19 mouse cellular contexts compared by ENCODE assay signal in genomic region chr16:23326664-23327063, GRCm38 (mm10).
DNase-seq lines count a peak whose midpoint lies in the region; ATAC-seq and TF ChIP-seq lines count a peak whose summit lies in the region.
"Had no signal": no experiment of that assay in that cellular context is flagged by ENCODE, and none has a peak within 500 bp of the region (broad histone marks: within the 10 kb centered on the region; RNA-seq: fewer than 3 reads in every experiment).

No protein-coding gene starts in this region.

- peaks cover 6% of the 10 kb centered on the region for H3K79me2 ChIP-seq in CH12.LX (replicated peaks; ENCODE audit: control insufficient read depth, extremely low read depth, insufficient read depth, poor library complexity, severe bottlenecking)

- H3K4me1 ChIP-seq in heart, embryonic 11.5 days (ENCODE audit: control insufficient read depth, insufficient read depth, low read length), result peaks cover 5% of the 10 kb centered on the region; the same call in 1 of the 2 replicates
- peaks cover 9% of the 10 kb centered on the region for H3K4me1 ChIP-seq in lung, embryonic 14.5 days (ENCODE audit: insufficient read depth)
- no peaks in the 10 kb centered on the region; the same call in 1 of the 2 replicates for H3K4me1 ChIP-seq in lung, postnatal 0 days (ENCODE audit: insufficient read depth, low read depth, low read length)
- peaks cover 29 to 72% of the 10 kb centered on the region in 2 experiments for H3K4me1 ChIP-seq in CH12.LX (ENCODE audit: control insufficient read depth in 1 of 2, insufficient read depth in 2 of 2)
- peaks cover 6% of the 10 kb centered on the region; the same call in 1 of the 2 replicates for H3K4me1 ChIP-seq in stomach, embryonic 16.5 days (ENCODE audit: control insufficient read depth, insufficient read depth, low read length)
- no peaks in the 10 kb centered on the region for H3K4me1 ChIP-seq in midbrain, embryonic 16.5 days (ENCODE audit: control insufficient read depth, insufficient read depth, low read length)

- H3K27me3 ChIP-seq in heart, embryonic 11.5 days (ENCODE audit: control insufficient read depth, insufficient read depth, low read length), result no peaks in the 10 kb centered on the region
- H3K27me3 ChIP-seq in lung, embryonic 14.5 days (ENCODE audit: insufficient read depth, low read length), result no peaks in the 10 kb centered on the region
- no peaks in the 10 kb centered on the region for H3K27me3 ChIP-seq in lung, postnatal 0 days (replicated peaks; ENCODE audit: insufficient read depth, low read length)
- H3K27me3 ChIP-seq in CH12.LX (replicated peaks), result no peaks in the 10 kb centered on the region
- H3K27me3 ChIP-seq in stomach, embryonic 16.5 days (ENCODE audit: control insufficient read depth, insufficient read depth, low read length), result no peaks in the 10 kb centered on the region
- no peaks in the 10 kb centered on the region for H3K27me3 ChIP-seq in midbrain, embryonic 16.5 days (ENCODE audit: control insufficient read depth, insufficient read depth, low read depth, low read length)
- H3K27me3 ChIP-seq: embryonic facial prominence, embryonic 12.5 days; heart, embryonic 12.5 days had no signal

- no peak for TF ChIP-seq CTCF in lung, embryonic 14.5 days (IDR thresholded peaks at IDR 0.05; ENCODE audit: low read depth)
- TF ChIP-seq CTCF in lung, postnatal 0 days (IDR thresholded peaks at IDR 0.05), result no peak
- no peak for TF ChIP-seq CTCF in CH12.LX (conservative IDR thresholded peaks at IDR 0.05 in 1 of 2, IDR thresholded peaks at IDR 0.05 in 1 of 2; ENCODE audit: low read depth in 2 of 2, low read length in 2 of 2)

- no peak for ATAC-seq in heart, embryonic 11.5 days (replicated peaks; ENCODE audit: insufficient number of reproducible peaks, low FRiP score, low TSS enrichment)
- ATAC-seq in lung, embryonic 14.5 days (ENCODE audit: insufficient read depth), result peak; percentile 63; the same call in 1 of the 2 replicates
- no peak for ATAC-seq in lung, postnatal 0 days
- ATAC-seq in stomach, embryonic 16.5 days (ENCODE audit: insufficient read depth, low FRiP score), result peak; percentile 68; the same call in 1 of the 2 replicates
- no peak for ATAC-seq in midbrain, embryonic 16.5 days
- ATAC-seq: CD4-positive, CD25-positive, alpha-beta regulatory T cell, adult 4 months; forebrain, embryonic 16.5 days had no signal

- H3K36me3 ChIP-seq in heart, embryonic 11.5 days (ENCODE audit: control insufficient read depth, insufficient read depth, low read length), result no peaks in the 10 kb centered on the region
- H3K36me3 ChIP-seq in lung, embryonic 14.5 days (ENCODE audit: insufficient read depth), result peaks cover 32% of the 10 kb centered on the region
- H3K36me3 ChIP-seq in lung, postnatal 0 days (ENCODE audit: insufficient read depth, low read length), result no peaks in the 10 kb centered on the region
- peaks cover 44 to 92% of the 10 kb centered on the region in 2 experiments for H3K36me3 ChIP-seq in CH12.LX (replicated peaks in 1 of 2; ENCODE audit: control insufficient read depth in 1 of 2, insufficient read depth in 1 of 2, low read length in 1 of 2)
- no peaks in the 10 kb centered on the region for H3K36me3 ChIP-seq in stomach, embryonic 16.5 days (ENCODE audit: control insufficient read depth, insufficient read depth, low read length)
- H3K36me3 ChIP-seq in midbrain, embryonic 16.5 days (ENCODE audit: control insufficient read depth, insufficient read depth, low read length), result peaks cover 8% of the 10 kb centered on the region

- H3K4me3 ChIP-seq in heart, embryonic 11.5 days (ENCODE audit: low read depth, low read length), result no peak overlapping the region
- no peak overlapping the region for H3K4me3 ChIP-seq in lung, embryonic 14.5 days (ENCODE audit: low read depth, low read length)
- no peak overlapping the region for H3K4me3 ChIP-seq in lung, postnatal 0 days (ENCODE audit: low read depth, low read length)
- H3K4me3 ChIP-seq in CH12.LX (replicated peaks in 1 of 3; ENCODE audit: low read depth in 2 of 3, low read length in 2 of 3, poor library complexity in 1 of 3), result no peak overlapping the region
- no peak overlapping the region for H3K4me3 ChIP-seq in stomach, embryonic 16.5 days (replicated peaks; ENCODE audit: low read length)
- H3K4me3 ChIP-seq in midbrain, embryonic 16.5 days (ENCODE audit: low read depth, low read length), result no peak overlapping the region
- H3K4me3 ChIP-seq: embryonic facial prominence, embryonic 12.5 days; heart, adult 2 months; heart, embryonic 12.5 days; hindbrain, embryonic 10.5 days had no signal

- no peak overlapping the region for H3K27ac ChIP-seq in heart, embryonic 11.5 days (ENCODE audit: low read depth, low read length)
- H3K27ac ChIP-seq in lung, embryonic 14.5 days (ENCODE audit: low read depth), result peak overlapping the region; percentile 63; the same call in 1 of the 2 replicates
- no peak overlapping the region for H3K27ac ChIP-seq in lung, postnatal 0 days (ENCODE audit: low read length)
- no peak overlapping the region for H3K27ac ChIP-seq in CH12.LX (ENCODE audit: insufficient read depth, low read depth)
- peak overlapping the region; percentile 22; the same call in 1 of the 2 replicates for H3K27ac ChIP-seq in stomach, embryonic 16.5 days (ENCODE audit: low read length)
- no peak overlapping the region for H3K27ac ChIP-seq in midbrain, embryonic 16.5 days (ENCODE audit: low read length)
- H3K27ac ChIP-seq: embryonic facial prominence, embryonic 12.5 days; heart, adult 2 months; hindbrain, embryonic 10.5 days had no signal

- no peak for TF ChIP-seq POLR2A in CH12.LX (IDR thresholded peaks at IDR 0.05; ENCODE audit: low read depth, low read length)

- no peak for TF ChIP-seq RAD21 in CH12.LX (IDR thresholded peaks at IDR 0.05; ENCODE audit: low read depth, low read length)

- in situ Hi-C loops in CH12.LX (cut with MboI; ENCODE audit: low pct_ligation_motif_present, low pct_unique_long_range_greater_than_20kb, low sequenced_read_pairs), result no loop called here

- H3K4me2 ChIP-seq in heart, embryonic 11.5 days, result no peak overlapping the region
- no peak overlapping the region for H3K4me2 ChIP-seq in lung, embryonic 14.5 days
- no peak overlapping the region for H3K4me2 ChIP-seq in lung, postnatal 0 days (replicated peaks; ENCODE audit: low read depth, low read length)
- H3K4me2 ChIP-seq in CH12.LX (ENCODE audit: insufficient read depth, low read depth, poor library complexity, severe bottlenecking), result no peak overlapping the region
- no peak overlapping the region for H3K4me2 ChIP-seq in stomach, embryonic 16.5 days (ENCODE audit: low read depth, low read length)
- no peak overlapping the region for H3K4me2 ChIP-seq in midbrain, embryonic 16.5 days (ENCODE audit: low read length)
- H3K4me2 ChIP-seq: embryonic facial prominence, embryonic 12.5 days; heart, embryonic 12.5 days had no signal

- H3K9ac ChIP-seq in heart, embryonic 11.5 days (ENCODE audit: low read depth, low read length), result no peak overlapping the region
- no peak overlapping the region for H3K9ac ChIP-seq in lung, embryonic 14.5 days
- no peak overlapping the region for H3K9ac ChIP-seq in lung, postnatal 0 days (replicated peaks; ENCODE audit: low read depth)
- H3K9ac ChIP-seq in CH12.LX (ENCODE audit: insufficient read depth, low read depth), result no peak overlapping the region
- H3K9ac ChIP-seq in stomach, embryonic 16.5 days (ENCODE audit: low read length), result no peak overlapping the region
- no peak overlapping the region for H3K9ac ChIP-seq in midbrain, embryonic 16.5 days (ENCODE audit: low read depth, low read length)
- H3K9ac ChIP-seq: embryonic facial prominence, embryonic 12.5 days; heart, embryonic 12.5 days had no signal

- no peaks in the 10 kb centered on the region for H3K9me3 ChIP-seq in heart, embryonic 11.5 days (replicated peaks; ENCODE audit: control insufficient read depth, low read length)
- H3K9me3 ChIP-seq in lung, embryonic 14.5 days (ENCODE audit: low read depth, low read length), result no peaks in the 10 kb centered on the region
- no peaks in the 10 kb centered on the region for H3K9me3 ChIP-seq in lung, postnatal 0 days (ENCODE audit: low read length)
- H3K9me3 ChIP-seq in CH12.LX (replicated peaks; ENCODE audit: low read length), result no peaks in the 10 kb centered on the region
- no peaks in the 10 kb centered on the region for H3K9me3 ChIP-seq in stomach, embryonic 16.5 days (replicated peaks; ENCODE audit: control insufficient read depth, low read length)
- H3K9me3 ChIP-seq in midbrain, embryonic 16.5 days (replicated peaks; ENCODE audit: control insufficient read depth, low read length, poor library complexity, severe bottlenecking), result no peaks in the 10 kb centered on the region
- H3K9me3 ChIP-seq: embryonic facial prominence, embryonic 12.5 days; heart, embryonic 12.5 days; hindbrain, embryonic 10.5 days had no signal

- WGBS in heart, embryonic 11.5 days (ENCODE audit: insufficient replicate concordance), result 84% methylated on average over 6 of the region's 6 CpGs
- WGBS in lung, embryonic 14.5 days, result 63% methylated on average over 6 of the region's 6 CpGs
- WGBS in lung, postnatal 0 days, result 43% methylated on average over 6 of the region's 6 CpGs
- WGBS in stomach, embryonic 16.5 days, result 43% methylated on average over 6 of the region's 6 CpGs
- WGBS in midbrain, embryonic 16.5 days, result 96% methylated on average over 6 of the region's 6 CpGs

- no peak for TF ChIP-seq EP300 in lung, postnatal 0 days (IDR thresholded peaks at IDR 0.05)
- TF ChIP-seq EP300 in CH12.LX (IDR thresholded peaks at IDR 0.05; ENCODE audit: low read length), result no peak

- peak; percentile 35 for DNase-seq in heart, adult 11 months
- DNase-seq in lung, embryonic 14.5 days, result peak; percentile 26
- DNase-seq in lung, postnatal 0 days (ENCODE audit: low spot score), result no peak
- no peak for DNase-seq in CH12.LX (ENCODE audit: extremely low read depth)
- DNase-seq: adrenal gland, postnatal 10 days; B cell, adult 2 months; cerebellum, adult 11-12 months; cerebellum, adult 9-10 months; cerebellum, postnatal 25 days; gastrocnemius, postnatal 10 days; heart, adult 2 months had no signal

- dilution Hi-C loops in CH12.LX (cut with MboI; ENCODE audit: extremely low pct_ligation_motif_present, extremely low pct_unique_long_range_greater_than_20kb, low sequenced_read_pairs), result no loop called here

TF ChIP-seq in CH12.LX, 34 proteins besides CTCF, POLR2A, EP300 and RAD21:
- TF ChIP-seq MAFK (IDR thresholded peaks at IDR 0.05; ENCODE audit: insufficient replicate concordance, low read length) (no peak), ZMIZ1 (IDR thresholded peaks at IDR 0.05; ENCODE audit: low read depth, low read length) (0 out of 2 replicates have a peak, but pooled peaks have one; percentile 4)
TF ChIP-seq in CH12.LX: peak in this region for 1.

Comparison
In these comparisons a context has a peak if more than half of its experiments do, and no peak if none do; other contexts are left out.
1. DNase-seq: peak in heart, adult 11 months (single experiment) and lung, embryonic 14.5 days (single experiment); none in lung, postnatal 0 days (single experiment) and CH12.LX (single experiment).
2. ATAC-seq: peak in lung, embryonic 14.5 days (single experiment) and stomach, embryonic 16.5 days (single experiment); none in heart, embryonic 11.5 days (single experiment), lung, postnatal 0 days (single experiment) and midbrain, embryonic 16.5 days (single experiment).
3. H3K27ac ChIP-seq: peak in lung, embryonic 14.5 days (single experiment) and stomach, embryonic 16.5 days (single experiment); none in heart, embryonic 11.5 days (single experiment), lung, postnatal 0 days (single experiment), CH12.LX (single experiment) and midbrain, embryonic 16.5 days (single experiment).